Mouse (Mus musculus): ENCODE results near the gene Plekha5.

The Plekha5 gene

GRCm38 (mm10) chr6:140423846-140424200 is at the start of gene Plekha5:
Plekha5 (plus strand) TSS chr6:140424054.
- DNase-seq (ENCODE audit: low spot score in 2 of 2), result no peak

GRCm38 (mm10) chr6:140375671-140376070 is 48.2 kb upstream of the Plekha5 start:
- DNase-seq (ENCODE audit: low spot score in 2 of 2), result no peak

- no peak for DNase-seq (ENCODE audit: low spot score in 2 of 2)
Observed at GRCm38 (mm10) chr6:140380588-140380987, 43.3 kb upstream of the Plekha5 start.

GRCm38 (mm10) chr6:140381162-140381561 is 42.7 kb upstream of the Plekha5 start:
- DNase-seq (ENCODE audit: low spot score in 2 of 2), result no peak

GRCm38 (mm10) chr6:140383580-140384400 is 40.1 kb upstream of the Plekha5 start:
- DNase-seq (ENCODE audit: low spot score in 2 of 2), result no peak

- no peak for DNase-seq (ENCODE audit: low spot score in 2 of 2)
Observed at GRCm38 (mm10) chr6:140396687-140397086, 27.2 kb upstream of the Plekha5 start.

- no peak for DNase-seq (ENCODE audit: low spot score in 2 of 2)
Observed at GRCm38 (mm10) chr6:140402766-140403310, 21.0 kb upstream of the Plekha5 start.

GRCm38 (mm10) chr6:140411996-140412395 is 11.9 kb upstream of the Plekha5 start:
- DNase-seq (ENCODE audit: low spot score in 2 of 2), result no peak

- peak; percentile 44 to 59 for DNase-seq (ENCODE audit: low spot score in 2 of 2)
Observed at GRCm38 (mm10) chr6:140423041-140423845, 611 bp upstream of the Plekha5 start.

- DNase-seq (ENCODE audit: low spot score in 2 of 2), result peak; percentile 28 to 42
Observed at GRCm38 (mm10) chr6:140424201-140424990, 542 bp downstream of the Plekha5 start.

- peak; percentile 46 to 49 for DNase-seq (ENCODE audit: low spot score in 2 of 2)
Observed at GRCm38 (mm10) chr6:140424991-140425361, 1.1 kb downstream of the Plekha5 start.

- no peak for DNase-seq (ENCODE audit: low spot score in 2 of 2)
Observed at GRCm38 (mm10) chr6:140429236-140429635, 5.4 kb downstream of the Plekha5 start.

- no peak for DNase-seq (ENCODE audit: low spot score in 2 of 2)
Observed at GRCm38 (mm10) chr6:140432363-140432762, 8.5 kb downstream of the Plekha5 start.

- DNase-seq (ENCODE audit: low spot score in 2 of 2), result peak; percentile 31 to 63
Observed at GRCm38 (mm10) chr6:140443374-140443773, 19.5 kb downstream of the Plekha5 start.

GRCm38 (mm10) chr6:140444147-140444546 is 20.3 kb downstream of the Plekha5 start:
- DNase-seq (ENCODE audit: low spot score in 2 of 2), result no peak

GRCm38 (mm10) chr6:140444855-140445465 is 21.1 kb downstream of the Plekha5 start:
- DNase-seq (ENCODE audit: low spot score in 2 of 2), result no peak

GRCm38 (mm10) chr6:140448010-140448739 is 24.3 kb downstream of the Plekha5 start:
- DNase-seq (ENCODE audit: low spot score in 2 of 2), result no peak

- DNase-seq (ENCODE audit: low spot score in 2 of 2), result no peak
Observed at GRCm38 (mm10) chr6:140450693-140451092, 26.8 kb downstream of the Plekha5 start.

- no peak for DNase-seq (ENCODE audit: low spot score in 2 of 2)
Observed at GRCm38 (mm10) chr6:140452736-140453135, 28.9 kb downstream of the Plekha5 start.

GRCm38 (mm10) chr6:140453454-140453853 is 29.6 kb downstream of the Plekha5 start:
- no peak for DNase-seq (ENCODE audit: low spot score in 2 of 2)

GRCm38 (mm10) chr6:140454388-140454787 is 30.5 kb downstream of the Plekha5 start:
- DNase-seq (ENCODE audit: low spot score in 2 of 2), result no peak
